ENCODE assay signal across 9 mouse cellular contexts in genomic region chr4:143388955-143389702, GRCm38 (mm10). TPM values are rescaled to one million over a fixed set of nuclear protein-coding genes. Genes with fewer than 3 reads are reported as not detected.
DNase-seq lines count a peak whose midpoint lies in the region; ATAC-seq and TF ChIP-seq lines count a peak whose summit lies in the region.
"Had no signal": no experiment of that assay in that cellular context is flagged by ENCODE, and none has a peak within 500 bp of the region (broad histone marks: within the 10 kb centered on the region; RNA-seq: fewer than 3 reads in every experiment).

No protein-coding gene starts in this region.

- H3K9ac ChIP-seq in heart, postnatal 0 days (replicated peaks; ENCODE audit: low read depth, low read length), result no peak overlapping the region; the same call in 1 of the 2 replicates

- H3K4me2 ChIP-seq in heart, postnatal 0 days (ENCODE audit: low read depth, low read length), result peak overlapping the region; percentile 63

- no peaks in the 10 kb centered on the region for H3K9me3 ChIP-seq in heart, postnatal 0 days (replicated peaks; ENCODE audit: control insufficient read depth, low read length)

- WGBS in heart, postnatal 0 days, result 8% methylated on average over 32 of the region's 43 CpGs

- H3K27ac ChIP-seq in heart, postnatal 0 days (ENCODE audit: low read depth), result no peak overlapping the region

- TF ChIP-seq EP300 in heart, postnatal 0 days (IDR thresholded peaks at IDR 0.05; ENCODE audit: low read depth), result no peak

- peak; percentile 12 to 40 for DNase-seq in right cerebral cortex, adult 2 months (ENCODE audit: low spot score in 2 of 2)
- DNase-seq in right cerebral cortex, adult 18-20 months, result no peak
- DNase-seq in heart, postnatal 0 days (ENCODE audit: low spot score), result peak; percentile 36
- DNase-seq in kidney, postnatal 36 days, result peak; percentile 6 to 56
- peak; percentile 7 for DNase-seq in lung, postnatal 36 days
- peak; percentile 83 for DNase-seq in retina, postnatal 1 day
- DNase-seq in T-cell, adult 2 months (ENCODE audit: low spot score), result no peak

- H3K4me1 ChIP-seq in heart, postnatal 0 days (ENCODE audit: control insufficient read depth, insufficient read depth), result no peaks in the 10 kb centered on the region

- H3K27me3 ChIP-seq in heart, postnatal 0 days (ENCODE audit: control insufficient read depth, insufficient read depth, low read length), result no peaks in the 10 kb centered on the region

- H3K36me3 ChIP-seq in heart, postnatal 0 days (replicated peaks; ENCODE audit: control insufficient read depth, insufficient read depth, low read length), result no peaks in the 10 kb centered on the region

- TF ChIP-seq CTCF in heart, postnatal 0 days (IDR thresholded peaks at IDR 0.05; ENCODE audit: low read depth), result peak; percentile 28

- H3K4me3 ChIP-seq in heart, postnatal 0 days (ENCODE audit: low read depth, low read length), result peak overlapping the region; percentile 39

- peak; percentile 49; the same call in 1 of the 2 replicates for ATAC-seq in erythroid progenitor cell, adult 5-6 weeks (replicated peaks; ENCODE audit: low FRiP score, poor library complexity, severe bottlenecking)
- ATAC-seq in heart, postnatal 0 days (ENCODE audit: insufficient read depth, low read depth), result peak; percentile 85

RNA-seq across cellular contexts. Expression of gene Pramel1, which starts 5.1 kb away (rescaled TPM):
- not detected in 2 replicates for total RNA-seq in erythroid progenitor cell, adult 5-6 weeks (2015; ENCODE audit: low replicate concordance)
- not detected in 2 replicates for total RNA-seq in erythroid progenitor cell, adult 5-6 weeks (2017; ENCODE audit: low replicate concordance)
- total RNA-seq in heart, postnatal 0 days (2014; rRNA removed; ENCODE audit: low replicate concordance), result not detected in 2 replicates
- not detected in 2 replicates for polyA plus RNA-seq in heart, postnatal 0 days (2015; fragmentation: Nextera tagmentation; extraction: Ambion mirVana)
- total RNA-seq: left cerebral cortex, adult 18-20 months had no signal

RNA-seq across cellular contexts. Expression of gene Pramef8, which starts 23.1 kb away (rescaled TPM):
- total RNA-seq in erythroid progenitor cell, adult 5-6 weeks (2015; ENCODE audit: low replicate concordance), result 2.1 and 5.0 TPM in 2 replicates
- total RNA-seq in erythroid progenitor cell, adult 5-6 weeks (2017; ENCODE audit: low replicate concordance), result 0.15 and 3.3 TPM in 2 replicates
- total RNA-seq in heart, postnatal 0 days (2014; rRNA removed; ENCODE audit: low replicate concordance), result 21.5 and 24.7 TPM in 2 replicates
- 8.3 and 9.2 TPM in 2 replicates for polyA plus RNA-seq in heart, postnatal 0 days (2015; fragmentation: Nextera tagmentation; extraction: Ambion mirVana)

RNA-seq across cellular contexts. Expression of gene Lrrc38, which starts 39.6 kb away (rescaled TPM):
- not detected in 2 replicates for total RNA-seq in erythroid progenitor cell, adult 5-6 weeks (2015; ENCODE audit: low replicate concordance)
- not detected in 2 replicates for total RNA-seq in erythroid progenitor cell, adult 5-6 weeks (2017; ENCODE audit: low replicate concordance)
- total RNA-seq in heart, postnatal 0 days (2014; rRNA removed; ENCODE audit: low replicate concordance), result not detected in 2 replicates
- 0.23 and 0.32 TPM in 2 replicates for polyA plus RNA-seq in heart, postnatal 0 days (2015; fragmentation: Nextera tagmentation; extraction: Ambion mirVana)

Comparison
In these comparisons a context has a peak if more than half of its experiments do, and no peak if none do; other contexts are left out.
1. DNase-seq: peak in right cerebral cortex, adult 2 months (2 of 2), heart, postnatal 0 days (single experiment), kidney, postnatal 36 days (2 of 2), lung, postnatal 36 days (single experiment) and retina, postnatal 1 day (single experiment); none in right cerebral cortex, adult 18-20 months (single experiment) and T-cell, adult 2 months (single experiment).